Mouse (Mus musculus) CH12.LX (cell line): ENCODE data around the gene Akap2. TPM values are rescaled to one million over a fixed set of nuclear protein-coding genes. Genes with fewer than 3 reads are reported as not detected.

ENCODE experiments used
- DNase-seq: peaks from one replicate; pipeline ENCODE4 v3.0.0-alpha.2; 2013; ENCODE audit errors: extremely low read depth
- H3K27ac ChIP-seq: 2 replicates; pipeline ENCODE4 v1.5.1; 2012; ENCODE audit warnings: low read depth, mild to moderate bottlenecking, control low read depth, moderate library complexity; ENCODE audit not compliant: insufficient read depth
- H3K27me3 ChIP-seq: replicated peaks from 2 replicates; pipeline ENCODE3; 2012; ENCODE audit warnings: inconsistent platforms
- H3K36me3 ChIP-seq, 2 experiments: replicated peaks in 1 of 2; 2 replicates each; pipeline versions ENCODE3 to v1.6.1; 2012; ENCODE audit warnings: inconsistent platforms in 1 of 2, low read length in 1 of 2, mild to moderate bottlenecking in 1 of 2, mixed read lengths in 1 of 2, moderate library complexity in 1 of 2; ENCODE audit not compliant: control insufficient read depth in 1 of 2, insufficient read depth in 1 of 2
- H3K4me1 ChIP-seq, 2 experiments: 2 replicates each; pipeline ENCODE4 v1.6.1; 2012; ENCODE audit warnings: inconsistent platforms in 1 of 2, moderate library complexity in 1 of 2; ENCODE audit not compliant: insufficient read depth in 2 of 2, control insufficient read depth in 1 of 2
- H3K4me2 ChIP-seq: 2 replicates; pipeline ENCODE4 v1.6.1; 2012; ENCODE audit warnings: low read depth, mild to moderate bottlenecking, control low read depth; ENCODE audit not compliant: poor library complexity, insufficient read depth, severe bottlenecking
- H3K4me3 ChIP-seq, 3 experiments: fragments of 150-350 bp in 1 of 3; sonication (generic) in 1 of 3; replicated peaks in 1 of 3; 2 replicates each; pipeline versions ENCODE3 to v1.5.1; 2011 to 2012; ENCODE audit warnings: low read depth in 2 of 3, low read length in 2 of 3, mild to moderate bottlenecking in 2 of 3, moderate library complexity in 2 of 3, control low read depth in 1 of 3, improper control_type of control experiment in 1 of 3, inconsistent platforms in 1 of 3, mixed read lengths in 1 of 3; ENCODE audit not compliant: poor library complexity in 1 of 3
- H3K79me2 ChIP-seq: replicated peaks from 2 replicates; pipeline ENCODE4 v1.6.1; 2012; ENCODE audit warnings: mild to moderate bottlenecking, moderate library complexity; ENCODE audit not compliant: control insufficient read depth, poor library complexity, insufficient read depth, severe bottlenecking; ENCODE audit errors: extremely low read depth
- H3K9ac ChIP-seq: 2 replicates; pipeline ENCODE4 v1.6.1; 2012; ENCODE audit warnings: low read depth, mild to moderate bottlenecking, control low read depth, moderate library complexity; ENCODE audit not compliant: insufficient read depth
- H3K9me3 ChIP-seq: replicated peaks from 2 replicates; pipeline ENCODE3; 2012; ENCODE audit warnings: low read length, inconsistent platforms, mixed read lengths
- CHD1 ChIP-seq: IDR thresholded peaks from 2 replicates; pipeline ENCODE4 v1.6.1; 2012; ENCODE audit warnings: low read depth, low read length, improper control_type of control experiment, inconsistent platforms
- CHD2 ChIP-seq: IDR thresholded peaks from 2 replicates; pipeline ENCODE4 v1.6.1; 2011; ENCODE audit warnings: low read length, improper control_type of control experiment
- CTCF ChIP-seq, 2 experiments: IDR thresholded peaks in 1 of 2; conservative IDR thresholded peaks in 1 of 2; 2 replicates each; pipeline ENCODE4 v1.5.1; 2011 to 2012; ENCODE audit warnings: low read depth in 2 of 2, low read length in 2 of 2, improper control_type of control experiment in 1 of 2, inconsistent platforms in 1 of 2, mild to moderate bottlenecking in 1 of 2, moderate library complexity in 1 of 2
- E2F4 ChIP-seq: IDR thresholded peaks from 2 replicates; pipeline ENCODE4 v1.6.1; 2011; ENCODE audit warnings: low read depth, low read length, improper control_type of control experiment; ENCODE audit not compliant: insufficient replicate concordance
- ELF1 ChIP-seq: IDR thresholded peaks from 2 replicates; pipeline ENCODE4 v1.6.1; 2014; ENCODE audit warnings: low read depth, mild to moderate bottlenecking, inconsistent platforms, low read length, improper control_type of control experiment
- EP300 ChIP-seq: IDR thresholded peaks from 2 replicates; pipeline ENCODE4 v1.6.1; 2011; ENCODE audit warnings: low read length, improper control_type of control experiment
- ETS1 ChIP-seq: conservative IDR thresholded peaks from 2 replicates; pipeline ENCODE4 v1.6.1; 2012; ENCODE audit warnings: low read depth, mild to moderate bottlenecking, inconsistent platforms, low read length, improper control_type of control experiment, moderate library complexity
- GABPA ChIP-seq: IDR thresholded peaks from 2 replicates; pipeline ENCODE4 v1.6.1; 2012; ENCODE audit warnings: low read depth, low read length, improper control_type of control experiment, inconsistent platforms; ENCODE audit not compliant: insufficient replicate concordance
- HCFC1 ChIP-seq: IDR thresholded peaks from 2 replicates; pipeline ENCODE4 v1.6.1; 2012; ENCODE audit warnings: low read depth, mild to moderate bottlenecking, inconsistent platforms, low read length, improper control_type of control experiment
- IRF4 ChIP-seq: IDR thresholded peaks from 2 replicates; pipeline ENCODE4 v1.6.1; 2014; ENCODE audit warnings: low read depth, mild to moderate bottlenecking, inconsistent platforms, low read length, improper control_type of control experiment
- JUND ChIP-seq: conservative IDR thresholded peaks from 2 replicates; pipeline ENCODE4 v1.6.1; 2011; ENCODE audit warnings: low read depth, low read length, improper control_type of control experiment
- KAT2A ChIP-seq: IDR thresholded peaks from 2 replicates; pipeline ENCODE4 v1.6.1; 2012; ENCODE audit warnings: low read length, improper control_type of control experiment, inconsistent platforms; ENCODE audit not compliant: insufficient replicate concordance
- MAFK ChIP-seq: IDR thresholded peaks from 2 replicates; pipeline ENCODE4 v1.6.1; 2011; ENCODE audit warnings: low read length, improper control_type of control experiment; ENCODE audit not compliant: insufficient replicate concordance
- MAX ChIP-seq: IDR thresholded peaks from 2 replicates; pipeline ENCODE4 v1.6.1; 2011; ENCODE audit warnings: low read length, improper control_type of control experiment
- MAZ ChIP-seq: IDR thresholded peaks from 2 replicates; pipeline ENCODE4 v1.6.1; 2012; ENCODE audit warnings: low read depth, mild to moderate bottlenecking, inconsistent platforms, low read length, improper control_type of control experiment, moderate library complexity
- MEF2A ChIP-seq: IDR thresholded peaks from 2 replicates; pipeline ENCODE4 v1.6.1; 2014; ENCODE audit warnings: low read depth, mild to moderate bottlenecking, inconsistent platforms, low read length, improper control_type of control experiment, borderline replicate concordance
- MXI1 ChIP-seq: IDR thresholded peaks from 2 replicates; pipeline ENCODE4 v1.6.1; 2011; ENCODE audit warnings: mild to moderate bottlenecking, low read depth, low read length, improper control_type of control experiment
- MYC ChIP-seq: IDR thresholded peaks from 2 replicates; pipeline ENCODE4 v1.6.1; 2011; ENCODE audit warnings: low read depth, mild to moderate bottlenecking, improper control_type of control experiment, low read length
- NELFE ChIP-seq: IDR thresholded peaks from 2 replicates; pipeline ENCODE4 v1.6.1; 2011; ENCODE audit warnings: low read depth, low read length, improper control_type of control experiment
- NRF1 ChIP-seq: IDR thresholded peaks from 2 replicates; pipeline ENCODE4 v1.6.1; 2014; ENCODE audit warnings: low read depth, mild to moderate bottlenecking, inconsistent platforms, low read length, improper control_type of control experiment, moderate library complexity
- PAX5 ChIP-seq: IDR thresholded peaks from 2 replicates; pipeline ENCODE4 v1.6.1; 2012; ENCODE audit warnings: low read length, inconsistent platforms, mixed read lengths
- RAD21 ChIP-seq: IDR thresholded peaks from 2 replicates; pipeline ENCODE4 v1.6.1; 2011; ENCODE audit warnings: low read depth, mild to moderate bottlenecking, low read length, improper control_type of control experiment, moderate library complexity
- RCOR1 ChIP-seq: conservative IDR thresholded peaks from 2 replicates; pipeline ENCODE4 v1.6.1; 2012; ENCODE audit warnings: low read depth, mild to moderate bottlenecking, inconsistent platforms, low read length, improper control_type of control experiment
- SIN3A ChIP-seq: IDR thresholded peaks from 2 replicates; pipeline ENCODE4 v1.6.1; 2012; ENCODE audit warnings: low read length, improper control_type of control experiment, inconsistent platforms
- SMC3 ChIP-seq: IDR thresholded peaks from 2 replicates; pipeline ENCODE4 v1.6.1; 2011; ENCODE audit warnings: low read depth, low read length, improper control_type of control experiment
- TBP ChIP-seq: conservative IDR thresholded peaks from 2 replicates; pipeline ENCODE4 v1.6.1; 2011; ENCODE audit warnings: low read depth, low read length, improper control_type of control experiment
- TCF12 ChIP-seq: IDR thresholded peaks from 2 replicates; pipeline ENCODE4 v1.6.1; 2014; ENCODE audit warnings: low read depth, mild to moderate bottlenecking, inconsistent platforms, low read length, improper control_type of control experiment
- UBTF ChIP-seq: IDR thresholded peaks from 2 replicates; pipeline ENCODE4 v1.6.1; 2012; ENCODE audit warnings: low read depth, mild to moderate bottlenecking, inconsistent platforms, low read length, improper control_type of control experiment, moderate library complexity
- USF1 ChIP-seq: IDR thresholded peaks from 2 replicates; pipeline ENCODE4 v1.6.1; 2014; ENCODE audit warnings: low read depth, mild to moderate bottlenecking, inconsistent platforms, low read length, improper control_type of control experiment
- USF2 ChIP-seq: conservative IDR thresholded peaks from 2 replicates; pipeline ENCODE4 v1.6.1; 2011; ENCODE audit warnings: low read depth, low read length, improper control_type of control experiment
- ZC3H11A ChIP-seq: IDR thresholded peaks from 2 replicates; pipeline ENCODE4 v1.6.1; 2012; ENCODE audit warnings: low read depth, mild to moderate bottlenecking, inconsistent platforms, low read length, improper control_type of control experiment
- ZKSCAN1 ChIP-seq: IDR thresholded peaks from 2 replicates; pipeline ENCODE4 v1.6.1; 2012; ENCODE audit warnings: low read depth, inconsistent platforms, low read length, improper control_type of control experiment, borderline replicate concordance
- ZMIZ1 ChIP-seq: IDR thresholded peaks from 2 replicates; pipeline ENCODE4 v1.6.1; 2012; ENCODE audit warnings: low read depth, mild to moderate bottlenecking, inconsistent platforms, low read length, improper control_type of control experiment
- ZNF384 ChIP-seq: IDR thresholded peaks from 2 replicates; pipeline ENCODE4 v1.6.1; 2012; ENCODE audit warnings: low read depth, low read length, improper control_type of control experiment, inconsistent platforms
- dilution Hi-C: fragments of 300-500 bp; cut with MboI; formaldehyde crosslinking; loops from 2 replicates; pipeline ENCODE4 v1.14.3; 2020; ENCODE audit warnings: low sequenced_read_pairs; ENCODE audit not compliant: extremely low pct_unique_long_range_greater_than_20kb, extremely low pct_ligation_motif_present
- in situ Hi-C: fragments of 300-500 bp; cut with MboI; formaldehyde crosslinking; loops from 3 replicates; pipeline ENCODE4 v1.14.3; 2019; ENCODE audit warnings: low sequenced_read_pairs, low pct_ligation_motif_present, low pct_unique_long_range_greater_than_20kb, mixed read lengths
- polyA plus RNA-seq: library from polyadenylated mRNA; unstranded; fragments of >175 nt; gene quantifications from 2 replicates; pipeline ENCODE4 v1.2.1, GENCODE M21; 2012; ENCODE audit warnings: low read depth; ENCODE audit not compliant: insufficient read length
- total RNA-seq, 2 experiments: library from RNA; depleted of rRNA; stranded (reverse); fragments of 300-350 nt in 1 of 2; fragments of >200 nt in 1 of 2; gene quantifications; 2 replicates each; pipeline ENCODE4 v1.2.3; 2012 to 2014

Akap2 gene
- total and polyA plus RNA-seq, 3 experiments = 0.25 TPM; not detected in 2

GRCm38 (mm10) chr4:57866990-57867389 is 149.5 kb downstream of the Akap2 start (continued):
- TF ChIP-seq MEF2A (peak; percentile 99), USF2 (no peak), MAFK (0 out of 2 replicates have a peak, but pooled peaks have one; percentile 58), MXI1 (no peak), PAX5 (no peak), MAZ (peak; percentile 18; the same call in 1 of the 2 replicates), SMC3 (no peak; the same call in 1 of the 2 replicates), ZKSCAN1 (no peak), TCF12 (peak; percentile 56; the same call in 1 of the 2 replicates)
- TF ChIP-seq, all 38 proteins: peak for 14

GRCm38 (mm10) chr4:57867454-57867853 is 150.0 kb downstream of the Akap2 start:
- H3K4me3 ChIP-seq = peak overlapping the region in 2 of 3 experiments; percentile 37 to 41
- no peaks in the 10 kb centered on the region for H3K36me3 ChIP-seq
- peak overlapping the region; percentile 87 for H3K4me2 ChIP-seq
- in situ Hi-C loops (no loop called here), dilution Hi-C loops (no loop called here)
- H3K4me1 ChIP-seq = peaks cover 16 to 37% of the 10 kb centered on the region in 2 experiments
- no peak overlapping the region for H3K27ac ChIP-seq
- H3K9me3 ChIP-seq = no peaks in the 10 kb centered on the region
- no peaks in the 10 kb centered on the region for H3K27me3 ChIP-seq
- peak; percentile 90 for DNase-seq
- no peaks in the 10 kb centered on the region for H3K79me2 ChIP-seq
- H3K9ac ChIP-seq = peak overlapping the region; percentile 6; the same call in 1 of the 2 replicates
- TF ChIP-seq ZMIZ1 = no peak
- peak; percentile 68; the same call in 1 of the 2 replicates for TF ChIP-seq SIN3A
- TF ChIP-seq EP300 = peak; percentile 49; the same call in 1 of the 2 replicates
- no peak for TF ChIP-seq NELFE
- TF ChIP-seq UBTF = 0 out of 2 replicates have a peak, but pooled peaks have one; percentile 14
- no peak; the same call in 1 of the 2 replicates for TF ChIP-seq HCFC1
- no peak for TF ChIP-seq CTCF (conservative IDR thresholded peaks at IDR 0.05 in 1 of 2, IDR thresholded peaks at IDR 0.05 in 1 of 2; ENCODE audit: low read depth in 2 of 2, low read length in 2 of 2)
- TF ChIP-seq ELF1 = peak; percentile 76
- TF ChIP-seq TCF12 = no peak; the same call in 1 of the 2 replicates
- TF ChIP-seq CHD2 = 0 out of 2 replicates have a peak, but pooled peaks have one; percentile 18
- TF ChIP-seq ZKSCAN1 = no peak
- peak; percentile 1; the same call in 1 of the 2 replicates for TF ChIP-seq MAX
- TF ChIP-seq GABPA = no peak
- TF ChIP-seq ETS1 = no peak
- TF ChIP-seq USF2 = no peak
- no peak for TF ChIP-seq MYC
- no peak for TF ChIP-seq NRF1
- TF ChIP-seq USF1 = no peak
- TF ChIP-seq RAD21 = no peak; the same call in none of the 2 replicates
- no peak for TF ChIP-seq ZC3H11A
- no peak for TF ChIP-seq MEF2A
- 0 out of 2 replicates have a peak, but pooled peaks have one; percentile 45 for TF ChIP-seq MXI1
- no peak for TF ChIP-seq E2F4
- TF ChIP-seq RCOR1 = no peak
- no peak for TF ChIP-seq KAT2A
- 0 out of 2 replicates have a peak, but pooled peaks have one; percentile 12 for TF ChIP-seq TBP
- TF ChIP-seq JUND = 0 out of 2 replicates have a peak, but pooled peaks have one; percentile 4
- TF ChIP-seq MAFK = no peak
- TF ChIP-seq MAZ = 0 out of 2 replicates have a peak, but pooled peaks have one; percentile 72
- TF ChIP-seq IRF4 = peak; percentile 89
- TF ChIP-seq CHD1 = 0 out of 2 replicates have a peak, but pooled peaks have one; percentile 23
- TF ChIP-seq PAX5 = no peak
- TF ChIP-seq ZNF384 = peak; percentile 87
